Mouse (Mus musculus) cerebellum, adult (tissue): ENCODE measurements around the gene Gtf2ird2.

Source experiments
- ATAC-seq: cut with Nextera tagmentation; 2 replicates; pipeline ENCODE4 v1.9.2; 2017; ENCODE audit warnings: mild to moderate bottlenecking, moderate library complexity, mixed read lengths; ENCODE audit not compliant: insufficient number of reproducible peaks, low FRiP score, low TSS enrichment

The Gtf2ird2 gene

DNA sequence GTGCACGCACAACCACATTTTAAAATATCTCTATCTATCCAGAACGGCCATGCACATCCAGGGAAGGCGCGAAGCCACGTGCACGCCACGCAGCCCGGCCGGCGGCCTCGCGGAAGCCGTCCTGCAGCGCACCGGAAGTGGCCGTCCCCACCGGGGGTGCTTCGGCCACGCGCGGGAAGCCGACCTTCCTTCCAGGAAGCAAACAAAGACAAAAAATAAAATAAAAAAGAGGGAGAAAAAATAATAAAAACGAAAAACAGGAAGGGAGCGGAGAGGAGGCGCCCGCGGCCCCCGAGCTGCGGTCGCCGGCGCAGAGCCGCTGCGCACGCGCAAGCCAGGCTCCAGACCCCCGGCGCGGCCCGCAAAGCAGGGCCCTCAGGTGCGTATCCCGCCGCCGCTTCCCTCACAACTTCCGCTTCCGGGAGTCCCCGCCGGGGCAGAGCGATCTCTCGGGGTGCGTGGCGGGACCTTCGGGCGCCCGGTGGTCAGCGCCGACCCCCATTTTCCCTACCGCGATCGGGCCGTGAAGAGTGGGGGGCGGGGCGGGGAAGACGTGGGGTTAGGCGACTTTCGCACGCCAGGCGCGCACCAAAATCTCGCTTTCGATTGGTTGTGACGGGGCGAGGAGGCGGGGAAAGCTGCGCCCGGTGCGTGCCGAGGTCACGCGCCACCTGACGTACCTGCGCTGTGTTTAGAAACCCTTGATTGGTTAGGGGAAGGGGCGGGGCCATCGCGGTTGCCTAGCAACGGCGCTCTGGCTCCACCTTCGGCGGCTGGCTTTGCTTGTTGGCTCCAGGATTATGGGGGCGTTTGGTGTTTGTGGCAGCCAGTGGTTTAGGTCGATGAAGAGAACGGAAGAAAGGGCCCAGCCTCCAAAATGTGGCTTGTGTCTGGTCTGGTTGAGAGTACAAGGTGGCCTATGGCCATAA, at the start of gene Gtf2ird2:
Gene Gtf2ird2, plus strand, starts transcription at position 140 of the 929 bp plus-strand sequence.
- ATAC-seq, result peak; percentile 97

DNA sequence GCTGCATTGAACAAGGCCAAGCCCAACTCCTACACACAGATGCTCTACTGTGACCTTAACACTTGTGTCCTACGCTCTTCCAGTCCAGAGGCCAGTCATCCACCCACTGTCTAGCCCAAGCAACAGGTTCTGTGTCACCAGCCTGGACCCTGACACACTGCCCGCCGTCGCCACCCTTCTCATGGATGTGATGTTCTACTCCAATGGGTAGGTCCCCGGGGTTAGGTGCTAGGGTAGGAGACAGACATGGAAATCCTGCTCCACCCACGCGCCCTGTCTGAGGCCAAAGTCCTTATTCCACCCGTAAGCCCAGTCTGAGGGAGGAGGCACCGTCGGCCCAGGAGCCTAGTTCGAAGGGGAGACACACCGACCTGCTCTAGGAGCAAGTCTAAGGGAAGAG, 47.8 kb upstream of the Gtf2ird2 start:
- ATAC-seq, result no peak

DNA sequence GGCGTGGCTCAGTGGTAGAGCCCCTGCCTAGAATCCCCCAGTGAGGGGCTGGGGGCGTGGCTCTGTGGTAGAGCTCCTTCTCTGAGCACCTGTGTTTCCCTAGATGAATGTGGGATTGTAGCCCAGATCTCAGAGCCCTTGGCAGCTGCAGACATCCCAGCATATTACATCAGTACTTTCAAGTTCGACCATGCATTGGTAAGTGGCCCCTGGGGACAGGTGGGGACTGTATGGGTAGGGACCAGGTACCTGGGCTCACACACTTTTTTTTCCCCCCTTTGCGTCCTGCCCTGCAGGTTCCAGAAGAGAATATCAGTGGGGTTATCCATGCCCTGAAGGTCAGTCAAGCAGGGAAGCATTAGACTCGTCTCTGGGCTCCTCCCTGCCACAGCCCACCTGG, 45.9 kb upstream of the Gtf2ird2 start:
- ATAC-seq, result no peak

DNA sequence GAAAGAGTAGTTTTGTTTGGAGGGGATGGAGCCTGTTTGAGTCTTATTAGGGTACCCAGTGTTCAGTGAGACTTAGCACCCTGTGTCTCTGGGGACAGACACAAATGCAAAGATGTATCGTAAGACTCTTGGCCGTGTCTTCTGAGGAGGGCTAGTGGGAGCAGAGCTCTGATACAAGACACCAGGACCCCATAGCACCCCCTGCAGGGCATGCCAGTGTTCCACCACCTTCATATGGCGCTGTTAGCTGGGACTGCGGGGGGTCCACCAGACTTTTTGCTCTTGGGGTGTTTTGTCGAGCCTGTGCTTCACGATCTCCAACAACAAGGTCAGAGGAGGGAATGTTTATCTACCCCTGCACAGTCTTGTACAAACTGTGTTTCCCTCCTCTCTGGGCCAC, 44.4 kb upstream of the Gtf2ird2 start:
- no peak for ATAC-seq

DNA sequence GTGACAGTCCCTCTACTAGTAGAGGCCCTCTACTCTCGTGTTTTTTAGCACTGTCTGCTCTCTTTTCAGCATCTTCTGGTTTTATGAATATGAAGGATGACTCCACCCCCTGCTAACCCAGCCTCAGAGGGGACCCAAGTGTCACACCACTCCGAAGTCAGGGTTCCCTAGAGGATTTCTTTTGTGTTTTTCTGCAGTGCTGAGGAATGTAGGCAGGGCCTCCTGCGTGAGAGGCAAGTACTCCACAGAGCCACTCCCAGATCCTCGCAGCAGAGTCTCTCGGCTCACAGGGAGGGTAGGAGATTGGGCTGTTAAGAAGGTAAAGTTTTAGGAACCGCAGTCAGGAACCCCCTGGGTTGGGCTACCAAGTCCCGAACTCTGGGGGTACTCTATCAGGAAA, 42.6 kb upstream of the Gtf2ird2 start:
- no peak for ATAC-seq

DNA sequence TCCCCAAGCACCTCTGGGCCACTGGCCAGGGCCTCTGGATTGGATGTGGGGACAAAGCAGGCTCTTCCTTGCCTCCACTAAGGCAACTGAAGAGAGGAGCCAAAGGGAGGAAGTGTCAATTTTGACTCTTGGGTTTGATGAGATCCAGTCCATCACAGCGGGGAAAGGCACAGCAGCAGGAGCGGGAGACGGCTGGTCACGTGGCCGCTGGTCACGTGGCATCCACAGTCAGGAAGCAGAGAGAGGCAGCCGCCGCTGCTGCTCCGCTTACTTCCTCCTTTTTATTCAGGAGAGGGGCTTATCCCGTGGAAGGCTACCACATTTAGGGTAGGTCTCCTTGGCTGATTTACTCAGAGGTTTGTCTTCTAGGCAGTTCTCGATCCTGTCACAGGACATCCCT, 41.4 kb upstream of the Gtf2ird2 start:
- no peak for ATAC-seq

DNA sequence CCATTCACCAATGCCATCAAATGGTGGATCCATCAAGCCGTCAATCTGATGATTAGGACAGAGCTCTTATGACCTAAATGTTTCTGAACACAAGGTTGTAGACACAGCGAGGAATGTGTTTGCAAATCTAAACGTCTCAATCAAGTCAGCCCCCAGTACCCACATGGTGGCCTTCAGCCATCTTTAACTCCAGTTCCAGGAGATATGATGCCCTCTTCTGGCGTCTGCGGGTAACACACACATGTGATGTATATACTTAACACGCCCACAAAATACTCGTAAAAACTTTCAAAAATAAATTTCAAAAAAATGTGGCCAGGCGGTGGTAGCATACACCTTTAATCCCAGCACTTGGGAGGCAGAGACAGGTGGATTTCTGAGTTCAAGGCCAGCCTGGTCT, 38.8 kb upstream of the Gtf2ird2 start:
- no peak for ATAC-seq

DNA sequence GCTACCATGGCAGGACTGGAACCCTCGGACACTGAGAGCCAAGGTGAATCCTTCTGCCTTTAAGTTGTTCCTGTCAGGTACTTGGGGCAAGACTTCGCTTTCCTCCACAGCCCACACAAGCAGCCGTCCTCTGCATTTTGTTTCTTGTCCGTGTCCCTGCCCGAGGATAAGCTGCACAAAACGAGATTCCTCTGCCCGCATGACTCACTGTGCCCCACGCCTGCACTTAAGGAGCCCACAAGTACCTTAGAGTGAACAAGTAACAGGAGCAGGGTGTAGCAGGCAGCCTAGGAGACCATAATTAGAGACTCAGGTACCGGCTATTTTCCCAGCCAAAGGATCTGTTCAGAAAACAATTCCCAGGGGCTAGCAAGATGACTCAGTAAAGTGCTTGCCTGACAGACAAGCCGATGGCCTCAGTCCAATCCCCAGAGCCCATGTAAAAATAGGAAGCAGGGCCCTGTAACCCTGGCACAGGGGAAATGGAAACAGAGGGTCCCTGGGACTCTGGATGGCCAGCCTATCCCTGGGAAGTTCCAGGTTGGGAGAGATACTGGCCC, 36.5 kb upstream of the Gtf2ird2 start:
- ATAC-seq, result no peak

DNA sequence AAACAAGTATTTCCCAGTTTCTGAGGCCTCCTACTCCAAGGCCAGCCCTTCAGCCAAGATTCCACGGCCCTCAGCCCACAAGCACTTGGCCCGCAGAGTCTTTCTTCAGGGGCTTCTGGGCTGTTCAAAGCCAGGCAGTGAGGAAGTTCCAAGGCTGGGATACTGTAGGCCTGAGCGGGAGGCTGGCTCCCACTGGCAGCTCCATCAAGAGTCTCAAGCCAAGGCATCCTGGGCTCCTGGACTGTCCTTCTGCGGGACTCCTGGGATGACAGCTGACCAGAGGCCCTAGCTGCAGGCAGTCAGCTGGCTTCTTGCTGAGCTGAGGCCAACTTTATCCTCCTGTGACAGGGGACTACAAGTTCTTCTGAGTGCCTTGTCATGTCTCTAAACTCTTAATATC, 35.7 kb upstream of the Gtf2ird2 start:
- ATAC-seq, result no peak

DNA sequence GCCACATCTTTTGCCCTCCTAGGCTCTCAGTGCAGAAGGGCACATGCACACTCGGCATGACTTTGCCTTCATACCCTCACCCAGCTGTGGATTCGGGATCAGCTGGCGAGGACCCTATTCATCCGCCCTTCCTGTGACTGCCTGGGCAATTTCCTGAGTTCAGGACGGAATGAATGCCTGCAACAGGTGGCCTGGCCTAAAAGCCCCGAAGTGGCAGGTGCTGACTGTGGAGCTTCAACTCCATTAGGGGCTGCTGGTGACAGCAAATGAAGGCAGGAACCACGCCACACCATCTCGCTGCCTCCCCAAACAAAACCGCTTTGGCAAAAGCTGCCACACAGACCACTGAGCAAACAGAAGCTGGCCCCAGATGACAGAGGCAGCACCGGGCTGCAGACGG, 31.9 kb upstream of the Gtf2ird2 start:
- no peak for ATAC-seq

DNA sequence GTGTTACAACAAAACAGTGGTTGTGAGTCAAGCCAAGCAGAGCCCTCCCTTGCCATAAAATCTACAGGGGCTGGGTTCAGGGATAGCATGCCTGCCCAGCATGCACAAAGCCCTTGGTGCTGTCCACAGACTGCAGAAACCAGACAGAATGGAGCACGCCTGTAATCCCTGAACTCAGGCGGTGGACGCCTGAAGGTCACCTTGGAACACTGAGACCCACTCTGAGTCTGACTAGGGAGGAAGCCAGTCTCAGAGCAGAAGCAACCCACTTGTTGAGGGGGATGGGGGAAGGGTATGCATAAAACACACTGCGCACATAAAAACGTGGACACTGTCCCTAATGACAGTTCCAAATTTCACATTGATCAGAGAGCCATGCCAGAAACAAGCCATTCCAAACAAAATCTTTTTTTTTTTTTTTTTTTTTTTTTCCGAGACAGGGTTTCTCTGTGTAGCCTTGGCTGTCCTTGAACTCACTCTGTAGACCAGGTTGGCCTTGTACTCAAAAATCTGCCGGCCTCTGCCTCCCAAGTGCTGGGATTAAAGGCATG, 27.8 kb upstream of the Gtf2ird2 start:
- ATAC-seq, result no peak

DNA sequence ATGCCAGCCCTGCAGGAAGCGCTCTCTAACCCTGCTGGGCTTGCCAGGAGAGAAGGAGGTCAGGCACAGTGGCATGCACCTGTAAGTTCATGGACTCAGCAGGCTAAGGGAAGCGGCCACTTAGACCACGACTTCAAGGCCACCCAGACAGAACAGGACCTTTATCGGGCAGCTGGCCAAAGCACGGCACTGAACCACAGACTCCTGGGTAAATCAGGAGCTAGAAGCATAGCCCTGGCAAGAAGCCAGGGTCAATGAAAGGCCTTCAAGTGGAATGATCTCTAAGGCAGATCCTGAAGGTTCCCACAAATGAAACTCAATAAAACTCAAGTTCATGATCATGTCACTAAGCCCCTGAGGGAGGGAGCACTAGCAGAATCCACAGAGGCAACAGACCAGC, 19.1 kb upstream of the Gtf2ird2 start:
- no peak for ATAC-seq

DNA sequence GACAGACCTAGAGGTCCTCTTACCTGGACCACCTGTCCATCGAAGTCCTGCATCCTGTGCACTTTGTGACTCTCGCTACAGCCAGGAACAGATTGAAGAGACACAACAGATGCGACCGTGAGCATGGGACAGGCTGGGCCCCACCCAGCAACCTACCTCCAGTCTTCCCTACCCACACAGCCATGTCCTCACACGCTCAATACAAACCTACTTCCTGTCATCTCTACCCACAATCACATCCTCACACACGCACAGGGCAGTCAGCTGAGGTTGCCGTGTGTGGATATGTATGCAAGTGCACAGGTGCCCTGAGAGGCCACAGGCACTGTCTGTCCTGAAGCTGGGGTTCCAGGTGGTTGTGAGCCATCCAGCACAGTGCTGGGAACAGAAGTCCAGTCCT, 17.2 kb upstream of the Gtf2ird2 start:
- no peak for ATAC-seq

DNA sequence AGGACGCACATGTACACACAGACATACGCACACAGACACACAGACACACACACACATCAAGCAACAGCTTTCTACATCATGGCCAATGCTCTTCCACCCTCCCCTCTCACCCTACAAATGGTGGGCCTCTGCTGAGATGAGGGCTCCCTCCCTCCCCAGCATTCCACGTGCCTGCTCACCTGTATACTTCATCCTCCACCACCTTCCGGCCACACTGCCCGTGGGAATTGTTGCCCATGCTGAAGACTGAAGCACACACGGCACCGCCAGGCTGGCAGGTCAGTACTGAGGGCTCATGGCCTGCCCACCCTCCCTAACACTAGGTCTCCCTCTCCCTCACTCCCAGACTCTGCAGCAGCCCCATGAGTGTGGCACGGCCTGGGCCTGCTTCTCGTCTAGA, 15.8 kb upstream of the Gtf2ird2 start:
- ATAC-seq, result no peak

DNA sequence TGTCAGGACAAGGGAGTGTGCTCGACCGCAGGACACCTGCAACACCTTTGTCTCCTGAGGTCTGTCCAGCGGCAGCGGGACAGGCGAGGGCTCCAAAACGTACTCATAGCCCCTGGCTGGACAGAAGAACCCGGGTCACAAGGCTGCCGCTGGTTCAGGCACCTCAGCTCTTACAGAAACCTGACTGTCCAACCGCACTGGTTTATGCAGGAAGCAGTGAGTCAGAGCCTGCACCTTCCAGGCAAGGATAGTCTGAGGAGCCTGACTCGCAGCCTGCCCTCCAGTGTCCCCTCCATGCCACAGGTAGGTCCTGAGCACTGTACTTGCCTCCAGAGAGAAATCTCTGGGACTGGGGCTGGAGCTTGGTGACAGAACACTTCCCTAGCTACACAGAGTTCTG, 14.6 kb upstream of the Gtf2ird2 start:
- no peak for ATAC-seq

DNA sequence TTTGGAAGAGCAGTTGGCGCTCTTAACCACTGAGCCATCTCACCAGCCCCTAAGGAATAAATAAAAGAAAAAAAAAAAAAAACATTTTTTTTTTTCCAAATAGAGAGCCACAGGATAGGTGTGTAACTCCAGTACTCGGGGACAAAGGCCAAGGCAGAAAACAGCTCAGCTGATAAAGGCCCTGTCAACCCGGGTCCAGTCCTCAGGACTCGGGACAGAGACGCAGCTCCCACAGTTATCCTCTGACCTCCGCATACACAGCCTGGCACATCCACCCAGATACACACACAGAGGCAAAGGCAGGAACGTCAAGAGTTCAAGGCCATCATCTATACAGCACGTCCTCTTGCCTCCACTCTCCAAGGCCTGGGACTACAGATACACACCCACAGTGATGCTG, 13.7 kb upstream of the Gtf2ird2 start:
- ATAC-seq, result no peak

DNA sequence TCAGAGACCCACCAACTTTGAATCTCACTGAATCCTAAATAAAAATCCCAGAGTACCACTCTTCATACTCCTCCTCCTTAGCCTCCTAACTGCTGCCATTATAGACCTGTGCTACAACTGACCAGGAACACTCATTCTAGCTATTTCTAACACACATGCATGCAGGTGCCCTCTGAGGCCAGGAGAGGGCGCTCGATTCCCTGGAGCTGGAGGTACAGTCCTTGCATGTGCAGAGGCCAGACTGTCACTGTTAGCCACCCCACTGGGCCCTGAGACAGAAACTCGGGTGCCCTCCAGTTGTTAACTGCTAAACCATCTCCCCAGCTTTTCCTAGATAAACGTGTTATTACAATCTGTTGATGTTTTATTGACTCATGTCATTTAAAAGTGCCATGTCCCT, 10.6 kb upstream of the Gtf2ird2 start:
- no peak for ATAC-seq

DNA sequence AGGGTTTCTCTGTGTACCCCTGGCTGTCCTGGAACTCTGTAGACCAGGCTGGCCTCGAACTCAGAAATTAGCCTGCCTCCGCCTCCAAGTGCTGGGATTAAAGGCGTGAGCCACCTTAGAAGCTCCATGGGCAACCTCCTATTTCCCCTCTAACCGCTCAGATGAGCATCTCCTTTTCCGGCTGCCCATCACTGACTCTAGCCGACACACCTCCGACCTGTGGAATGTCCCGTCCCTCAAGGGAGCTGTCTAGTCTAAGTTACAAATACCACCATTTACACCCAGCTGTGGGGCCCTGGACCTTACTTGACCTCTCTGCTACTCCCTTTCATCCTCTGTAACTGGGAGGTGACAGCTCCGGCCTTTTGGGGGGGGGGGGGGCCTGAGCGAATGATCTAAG, 8.1 kb upstream of the Gtf2ird2 start:
- ATAC-seq, result no peak

DNA sequence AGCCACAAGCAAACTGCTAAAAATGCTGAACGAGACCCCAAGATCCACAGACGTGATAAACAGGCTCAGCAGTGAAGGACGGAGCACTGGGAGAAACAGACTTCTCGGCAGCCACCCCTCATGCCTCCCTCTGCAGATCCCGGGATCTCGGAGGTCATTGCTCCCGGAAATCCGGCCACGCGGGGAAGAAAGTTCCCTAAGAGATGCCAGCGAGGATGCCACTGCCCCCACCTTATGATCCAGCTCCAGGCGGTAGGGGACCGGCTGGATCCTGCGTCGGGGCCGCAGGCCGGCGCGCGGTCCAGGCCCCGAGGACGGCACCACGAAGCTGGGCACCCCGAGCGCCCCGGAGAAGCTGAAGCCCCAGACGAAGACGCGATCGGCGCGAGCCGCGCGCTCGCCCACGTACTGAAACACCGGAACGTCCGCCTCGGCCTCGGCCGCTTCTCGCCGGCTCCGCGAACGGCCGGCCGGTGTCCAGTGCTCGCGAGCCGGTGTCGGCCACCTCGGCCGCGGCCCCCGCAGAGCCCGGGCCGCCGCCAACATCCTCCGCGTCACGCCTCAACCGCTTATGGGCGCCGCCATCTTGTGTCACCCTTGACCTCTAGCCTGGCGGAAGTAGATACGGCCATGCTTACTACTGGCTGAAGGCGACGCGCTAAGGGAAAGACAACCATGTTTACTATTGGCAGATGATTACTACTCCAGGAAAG, 7.5 kb upstream of the Gtf2ird2 start, which contains the start of gene Rcc1l:
Gene Rcc1l, minus strand, starts transcription at position 606 of the 713 bp plus-strand sequence.
- peak; percentile 86 for ATAC-seq

DNA sequence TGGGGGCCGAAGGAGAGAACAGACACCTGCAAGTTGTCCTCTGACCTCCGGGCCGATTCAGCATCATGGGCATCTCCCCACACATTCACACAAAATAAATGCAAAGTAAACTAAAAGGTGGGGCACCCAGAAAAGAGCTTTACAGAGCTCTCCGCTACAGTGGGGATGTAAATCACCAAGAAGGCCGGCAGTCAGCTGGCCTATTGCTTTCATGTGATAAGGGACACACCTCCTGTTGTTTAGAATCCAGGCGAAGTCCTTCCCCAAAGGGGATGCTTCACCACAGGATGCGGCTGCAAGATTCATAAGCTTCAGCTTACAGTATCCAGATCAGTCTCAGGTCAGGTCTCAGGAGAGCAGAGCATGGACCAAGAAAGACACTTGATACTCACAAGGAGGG, 5.3 kb upstream of the Gtf2ird2 start:
- ATAC-seq, result no peak

DNA sequence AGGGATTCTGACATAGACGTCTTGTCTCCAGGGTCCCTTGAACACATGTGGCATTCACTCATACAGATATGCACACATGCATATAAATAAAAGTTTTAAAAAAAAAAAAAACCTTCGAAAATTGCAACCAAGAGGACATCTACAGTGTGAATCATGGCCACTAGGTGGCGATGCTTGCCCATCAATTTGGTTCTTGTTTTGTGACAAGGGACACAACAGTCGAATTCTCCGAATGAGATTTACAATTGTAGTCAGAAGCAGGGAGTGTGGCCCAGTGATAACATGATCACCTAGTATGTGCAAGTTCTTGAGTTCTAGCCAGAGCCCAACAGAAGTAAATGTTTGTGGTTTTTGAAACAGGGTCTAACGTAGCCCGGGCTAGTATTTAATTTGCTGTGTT, 3.9 kb upstream of the Gtf2ird2 start:
- ATAC-seq, result no peak
